In the genomic region with DNA sequence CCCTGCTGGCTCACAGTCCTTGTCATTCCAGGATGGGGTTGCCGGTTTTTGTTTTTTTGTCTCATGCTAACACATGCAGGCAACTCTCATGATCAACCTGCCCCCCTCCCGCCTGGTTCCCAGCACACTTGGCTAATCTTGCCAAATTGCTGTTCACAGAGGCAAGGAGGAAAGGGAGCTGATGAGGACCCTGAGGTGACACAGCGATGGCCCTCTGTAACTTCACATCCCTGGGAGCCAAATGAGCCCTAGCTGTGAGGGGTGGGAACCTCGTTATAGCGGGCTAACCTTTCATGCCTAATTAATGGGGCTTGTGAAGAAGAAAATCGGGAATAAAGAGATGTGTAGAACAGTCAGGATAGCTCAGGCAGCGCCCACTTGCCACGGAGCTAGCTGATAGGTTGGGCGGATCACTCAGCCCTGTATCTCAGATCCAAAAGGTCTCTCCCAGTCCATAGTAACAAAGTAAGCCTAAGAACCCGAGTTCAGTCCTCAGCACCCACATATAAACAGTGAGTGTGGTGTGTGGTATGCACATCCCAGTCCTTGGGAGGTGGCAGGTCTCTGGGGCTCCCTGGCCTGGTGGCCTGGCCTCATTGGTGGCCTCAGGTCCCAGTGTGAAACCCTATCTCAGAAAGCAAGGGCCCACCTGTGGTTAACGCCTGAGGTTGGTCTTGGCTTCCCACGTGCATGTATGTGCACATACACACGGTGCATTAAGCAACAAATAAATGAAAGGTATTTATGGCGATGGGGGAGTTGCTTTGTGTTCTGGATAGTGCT, we compare ENCODE assay signal across 8 mouse cellular contexts. TPM values are rescaled to one million over a fixed set of nuclear protein-coding genes. Genes with fewer than 3 reads are reported as not detected.
A peak's percentile ranks its signal among the peaks of the same experiment; 100 is the strongest.
DNase-seq lines count a peak whose midpoint lies in the region; ATAC-seq and TF ChIP-seq lines count a peak whose summit lies in the region.
"Had no signal": no experiment of that assay in that cellular context is flagged by ENCODE, and none has a peak within 500 bp of the region (broad histone marks: within the 10 kb centered on the region; RNA-seq: fewer than 3 reads in every experiment).

No protein-coding gene starts in this region.

- no peak for ATAC-seq in hindbrain, embryonic 11.5 days (ENCODE audit: low FRiP score)
- ATAC-seq in hindbrain, postnatal 0 days, result no peak; the same call in 1 of the 2 replicates
- ATAC-seq in common myeloid progenitor, adult 5-6 weeks (replicated peaks; ENCODE audit: low read depth, poor library complexity, severe bottlenecking), result 0 out of 2 replicates have a peak, but pooled peaks have one; percentile 18
- ATAC-seq in forebrain, embryonic 13.5 days, result peak; percentile 53; the same call in 1 of the 2 replicates
- peak; percentile 19; the same call in 1 of the 2 replicates for ATAC-seq in midbrain, embryonic 16.5 days

- no peak overlapping the region for H3K4me3 ChIP-seq in hindbrain, embryonic 11.5 days (ENCODE audit: low read depth, low read length)
- no peak overlapping the region for H3K4me3 ChIP-seq in hindbrain, postnatal 0 days (ENCODE audit: low read length)
- no peak overlapping the region for H3K4me3 ChIP-seq in forebrain, embryonic 13.5 days
- no peak overlapping the region for H3K4me3 ChIP-seq in midbrain, embryonic 16.5 days (ENCODE audit: low read depth, low read length)

- 15% methylated on average over 14 of the region's 14 CpGs for WGBS in hindbrain, embryonic 11.5 days
- 29% methylated on average over 14 of the region's 14 CpGs for WGBS in hindbrain, postnatal 0 days
- WGBS in forebrain, embryonic 13.5 days, result 14% methylated on average over 14 of the region's 14 CpGs
- WGBS in midbrain, embryonic 16.5 days, result 21% methylated on average over 14 of the region's 14 CpGs

- no peaks in the 10 kb centered on the region for H3K27me3 ChIP-seq in hindbrain, embryonic 11.5 days (ENCODE audit: control insufficient read depth, insufficient read depth, low read length)
- no peaks in the 10 kb centered on the region for H3K27me3 ChIP-seq in hindbrain, postnatal 0 days (ENCODE audit: insufficient read depth, low read length)
- no peaks in the 10 kb centered on the region for H3K27me3 ChIP-seq in forebrain, embryonic 13.5 days
- H3K27me3 ChIP-seq in midbrain, embryonic 16.5 days (ENCODE audit: control insufficient read depth, insufficient read depth, low read depth, low read length), result no peaks in the 10 kb centered on the region

- peak; percentile 27 for DNase-seq in hindbrain, embryonic 11.5 days (ENCODE audit: low spot score)
- no peak for DNase-seq in hindbrain, postnatal 0 days (ENCODE audit: low spot score)
- no peak for DNase-seq in right cerebral cortex, adult 18-20 months
- DNase-seq in adrenal gland, postnatal 25 days, result no peak
- DNase-seq: kidney, postnatal 14 days had no signal

- H3K4me1 ChIP-seq in hindbrain, embryonic 11.5 days (replicated peaks; ENCODE audit: control insufficient read depth, insufficient read depth, low read length), result peaks cover 28% of the 10 kb centered on the region
- H3K4me1 ChIP-seq in hindbrain, postnatal 0 days (ENCODE audit: insufficient read depth, low read length), result peaks cover 13% of the 10 kb centered on the region
- peaks cover 50% of the 10 kb centered on the region for H3K4me1 ChIP-seq in forebrain, embryonic 13.5 days
- peaks cover 22% of the 10 kb centered on the region for H3K4me1 ChIP-seq in midbrain, embryonic 16.5 days (ENCODE audit: control insufficient read depth, insufficient read depth, low read length)

- H3K4me2 ChIP-seq in hindbrain, embryonic 11.5 days (replicated peaks; ENCODE audit: low read depth, low read length), result no peak overlapping the region
- no peak overlapping the region for H3K4me2 ChIP-seq in hindbrain, postnatal 0 days (ENCODE audit: low read depth, low read length)
- peak overlapping the region; percentile 28; the same call in 1 of the 2 replicates for H3K4me2 ChIP-seq in forebrain, embryonic 13.5 days
- H3K4me2 ChIP-seq in midbrain, embryonic 16.5 days (ENCODE audit: low read length), result no peak overlapping the region

- H3K9ac ChIP-seq in hindbrain, embryonic 11.5 days (ENCODE audit: low read depth, low read length), result no peak overlapping the region
- no peak overlapping the region for H3K9ac ChIP-seq in hindbrain, postnatal 0 days (replicated peaks; ENCODE audit: low read length)
- no peak overlapping the region for H3K9ac ChIP-seq in forebrain, embryonic 13.5 days
- no peak overlapping the region for H3K9ac ChIP-seq in midbrain, embryonic 16.5 days (ENCODE audit: low read depth, low read length)

- no peak for TF ChIP-seq CTCF in hindbrain, postnatal 0 days (IDR thresholded peaks at IDR 0.05; ENCODE audit: low read depth)

- H3K36me3 ChIP-seq in hindbrain, embryonic 11.5 days (ENCODE audit: control insufficient read depth, insufficient read depth, low read length), result no peaks in the 10 kb centered on the region
- no peaks in the 10 kb centered on the region for H3K36me3 ChIP-seq in hindbrain, postnatal 0 days (ENCODE audit: insufficient read depth, low read length)
- H3K36me3 ChIP-seq in forebrain, embryonic 13.5 days (ENCODE audit: poor library complexity, severe bottlenecking), result no peaks in the 10 kb centered on the region
- H3K36me3 ChIP-seq in midbrain, embryonic 16.5 days (ENCODE audit: control insufficient read depth, insufficient read depth, low read length), result no peaks in the 10 kb centered on the region

- no peaks in the 10 kb centered on the region for H3K9me3 ChIP-seq in hindbrain, embryonic 11.5 days (ENCODE audit: control insufficient read depth, low read length)
- no peaks in the 10 kb centered on the region for H3K9me3 ChIP-seq in hindbrain, postnatal 0 days (ENCODE audit: low read length)
- no peaks in the 10 kb centered on the region for H3K9me3 ChIP-seq in forebrain, embryonic 13.5 days (replicated peaks)
- no peaks in the 10 kb centered on the region for H3K9me3 ChIP-seq in midbrain, embryonic 16.5 days (replicated peaks; ENCODE audit: control insufficient read depth, low read length, poor library complexity, severe bottlenecking)

- no peak overlapping the region for H3K27ac ChIP-seq in hindbrain, embryonic 11.5 days (ENCODE audit: low read depth, low read length)
- H3K27ac ChIP-seq in hindbrain, postnatal 0 days, result no peak overlapping the region
- no peak overlapping the region for H3K27ac ChIP-seq in forebrain, embryonic 13.5 days
- H3K27ac ChIP-seq in midbrain, embryonic 16.5 days (ENCODE audit: low read length), result no peak overlapping the region

RNA-seq across cellular contexts. Expression of a gene that starts 25.6 kb away (rescaled TPM):
- polyA plus RNA-seq in hindbrain, embryonic 11.5 days (2014; fragmentation: Nextera tagmentation; extraction: Ambion mirVana), result 18.0 and 21.7 TPM in 2 replicates
- 36.5 and 38.8 TPM in 2 replicates for total RNA-seq in hindbrain, postnatal 0 days (2014; rRNA removed)
- 14.6 and 15.7 TPM in 2 replicates for polyA plus RNA-seq in hindbrain, postnatal 0 days (2015; fragmentation: Nextera tagmentation; extraction: Ambion mirVana)
- total RNA-seq in common myeloid progenitor, adult 5-6 weeks (2017), result 0.18 and 0.19 TPM in 2 replicates
- polyA plus RNA-seq in forebrain, embryonic 13.5 days (2015; fragmentation: Nextera tagmentation; extraction: Ambion mirVana), result 16.1 and 18.4 TPM in 2 replicates
- 13.3 and 13.6 TPM in 2 replicates for polyA plus RNA-seq in midbrain, embryonic 16.5 days (2015; fragmentation: Nextera tagmentation; extraction: Ambion mirVana)
- total RNA-seq in adrenal gland, postnatal 25 days (2021), result 12.1 and 14.1 TPM in 2 replicates

Comparison
In these comparisons a context has a peak if more than half of its experiments do, and no peak if none do; other contexts are left out.
1. ATAC-seq: peak in common myeloid progenitor, adult 5-6 weeks (single experiment), forebrain, embryonic 13.5 days (single experiment) and midbrain, embryonic 16.5 days (single experiment); none in hindbrain, embryonic 11.5 days (single experiment) and hindbrain, postnatal 0 days (single experiment).